In the genomic region with DNA sequence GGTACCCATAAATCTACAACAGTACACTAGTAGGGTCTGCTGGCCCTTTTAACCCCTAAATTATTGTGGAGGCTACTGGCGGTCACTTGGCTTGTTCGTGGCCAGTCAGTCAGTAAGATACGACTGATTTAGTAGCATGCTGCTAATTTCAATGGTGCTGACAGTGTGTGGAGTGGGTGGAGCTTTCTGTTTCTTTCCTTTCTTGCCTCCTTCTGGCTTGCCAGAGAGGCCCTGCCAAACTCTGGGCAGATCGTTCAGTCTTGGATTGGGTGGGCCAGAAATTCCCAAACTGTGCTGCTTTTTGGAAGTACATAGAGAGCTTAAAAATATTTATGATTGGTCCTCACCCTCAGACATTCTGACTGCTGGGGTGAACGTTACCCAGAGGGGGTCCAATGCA, we compare ENCODE assay signal across 9 mouse cellular contexts. TPM values are rescaled to one million over a fixed set of nuclear protein-coding genes. Genes with fewer than 3 reads are reported as not detected.
DNase-seq lines count a peak whose midpoint lies in the region; ATAC-seq and TF ChIP-seq lines count a peak whose summit lies in the region.
"Had no signal": no experiment of that assay in that cellular context is flagged by ENCODE, and none has a peak within 500 bp of the region (broad histone marks: within the 10 kb centered on the region; RNA-seq: fewer than 3 reads in every experiment).

No protein-coding gene starts in this region.

- H3K4me2 ChIP-seq in heart, embryonic 14.5 days (ENCODE audit: low read length), result peak overlapping the region; percentile 53
- peak overlapping the region; percentile 53 for H3K4me2 ChIP-seq in liver, embryonic 14.5 days (ENCODE audit: low read depth)

- intact Hi-C loops in heart, adult 2 months (cut with DNase I), result no loop called here

- no peak for TF ChIP-seq POLR2A in heart, adult 2 months (IDR thresholded peaks at IDR 0.05; ENCODE audit: insufficient read depth, low read depth, low read length)

- H3K36me3 ChIP-seq in heart, adult 2 months (ENCODE audit: control insufficient read depth, insufficient read depth, low read length), result peaks cover 3% of the 10 kb centered on the region
- peaks cover 8% of the 10 kb centered on the region; the same call in 1 of the 2 replicates for H3K36me3 ChIP-seq in heart, embryonic 14.5 days (ENCODE audit: control insufficient read depth, insufficient read depth, low read length)
- H3K36me3 ChIP-seq in liver, embryonic 14.5 days (replicated peaks; ENCODE audit: control insufficient read depth, insufficient read depth, low read depth), result no peaks in the 10 kb centered on the region

- peak overlapping the region; percentile 94 for H3K27ac ChIP-seq in heart, adult 2 months
- peak overlapping the region in 1 of 2 experiments; percentile 37; a peak in 1 of 4 replicates for H3K27ac ChIP-seq in heart, embryonic 14.5 days (replicated peaks in 1 of 2; ENCODE audit: control insufficient read depth in 1 of 2, insufficient read depth in 1 of 2, low read depth in 2 of 2, low read length in 2 of 2)
- H3K27ac ChIP-seq in liver, embryonic 14.5 days, result no peak overlapping the region; the same call in 1 of the 2 replicates

- H3K9ac ChIP-seq in heart, adult 2 months (ENCODE audit: low read depth, low read length), result peak overlapping the region; percentile 60
- peak overlapping the region; percentile 72 for H3K9ac ChIP-seq in heart, embryonic 14.5 days (ENCODE audit: low read length)
- peak overlapping the region; percentile 3; the same call in 1 of the 2 replicates for H3K9ac ChIP-seq in liver, embryonic 14.5 days (replicated peaks)

- H3K27me3 ChIP-seq in heart, adult 2 months (ENCODE audit: control insufficient read depth, insufficient read depth, low read length), result no peaks in the 10 kb centered on the region
- H3K27me3 ChIP-seq in heart, embryonic 14.5 days (ENCODE audit: control insufficient read depth, insufficient read depth, low read length), result peaks cover 49% of the 10 kb centered on the region
- H3K27me3 ChIP-seq in liver, embryonic 14.5 days (ENCODE audit: control insufficient read depth, insufficient read depth, low read length), result peaks cover 20% of the 10 kb centered on the region

- no peak for TF ChIP-seq EP300 in heart, adult 2 months (IDR thresholded peaks at IDR 0.05; ENCODE audit: insufficient read depth, low read depth, low read length)
- TF ChIP-seq EP300 in liver, embryonic 14.5 days (IDR thresholded peaks at IDR 0.05; ENCODE audit: low read depth), result no peak

- no peak for DNase-seq in heart, adult 2 months
- DNase-seq in heart, adult 9 months (ENCODE audit: low spot score in 2 of 2), result no peak
- peak; percentile 20 for DNase-seq in adipocyte (ENCODE audit: low spot score)
- no peak for DNase-seq in liver, embryonic 14.5 days (ENCODE audit: low read depth in 3 of 3, low spot score in 3 of 3)
- DNase-seq in right cerebral cortex, postnatal 36 days (ENCODE audit: low spot score in 2 of 2), result no peak
- no peak for DNase-seq in adrenal gland, postnatal 25 days
- no peak for DNase-seq in kidney, adult 9 months

- no peak for TF ChIP-seq CTCF in heart, adult 2 months (IDR thresholded peaks at IDR 0.05)
- no peak for TF ChIP-seq CTCF in liver, embryonic 14.5 days (IDR thresholded peaks at IDR 0.05; ENCODE audit: low read depth)

- H3K9me3 ChIP-seq in heart, embryonic 14.5 days (ENCODE audit: control insufficient read depth, low read length), result no peaks in the 10 kb centered on the region
- H3K9me3 ChIP-seq in liver, embryonic 14.5 days (ENCODE audit: control insufficient read depth, low read length), result no peaks in the 10 kb centered on the region

- peak overlapping the region; percentile 57 for H3K4me3 ChIP-seq in heart, adult 2 months
- H3K4me3 ChIP-seq in heart, embryonic 14.5 days (ENCODE audit: control insufficient read depth in 1 of 2, insufficient read depth in 1 of 2, low read depth in 1 of 2, low read length in 2 of 2), result peak overlapping the region; percentile 20 to 45; a peak in 3 of 4 replicates
- 0 out of 4 replicates have a peak overlapping the region, but pooled peaks of 1 of the 2 experiments have one; percentile 21 for H3K4me3 ChIP-seq in liver, embryonic 14.5 days (ENCODE audit: insufficient read depth in 1 of 2, low read depth in 2 of 2, low read length in 2 of 2)

- H3K79me2 ChIP-seq in heart, adult 2 months (replicated peaks; ENCODE audit: control insufficient read depth, insufficient read depth, low read length), result no peaks in the 10 kb centered on the region

- no peak for ATAC-seq in heart, embryonic 14.5 days (ENCODE audit: insufficient number of reproducible peaks, insufficient read depth, low FRiP score, low read depth)
- ATAC-seq in liver, embryonic 14.5 days (ENCODE audit: insufficient read depth), result no peak

- 23% methylated on average over 5 of the region's 5 CpGs for WGBS in heart, adult 2 months
- 23% methylated on average over 5 of the region's 5 CpGs for WGBS in heart, embryonic 14.5 days
- 45% methylated on average over 5 of the region's 5 CpGs for WGBS in liver, embryonic 14.5 days (ENCODE audit: insufficient replicate concordance)

- peaks cover 7% of the 10 kb centered on the region for H3K4me1 ChIP-seq in heart, adult 2 months (ENCODE audit: control insufficient read depth, insufficient read depth, low read length)
- H3K4me1 ChIP-seq in heart, embryonic 14.5 days (ENCODE audit: control insufficient read depth in 2 of 2, insufficient read depth in 2 of 2, low read length in 2 of 2), result peaks cover 18 to 31% of the 10 kb centered on the region in 2 experiments
- H3K4me1 ChIP-seq in liver, embryonic 14.5 days (replicated peaks; ENCODE audit: control insufficient read depth in 2 of 2, insufficient read depth in 2 of 2, low read length in 1 of 2), result peaks cover 41 to 44% of the 10 kb centered on the region in 2 experiments

RNA-seq across cellular contexts. Expression of a gene that starts 2.5 kb away (rescaled TPM):
- 10 to 100 TPM in 1 of 2 experiments, 1 to 10 TPM in 1; 9.1 to 13.7 TPM for total RNA-seq in heart, adult 2 months (2021)
- polyA plus RNA-seq in heart, adult 2 months (2012; rRNA removed), result 18.9 and 21.0 TPM in 2 replicates
- 18.7 and 22.4 TPM in 2 replicates for polyA plus RNA-seq in heart, embryonic 14.5 days (2014; fragmentation: Nextera tagmentation; extraction: Ambion mirVana)
- polyA plus RNA-seq in liver, embryonic 14.5 days (2012; rRNA removed), result 1.0 TPM in 2 replicates
- polyA plus RNA-seq in liver, embryonic 14.5 days (2014; fragmentation: Nextera tagmentation; extraction: Ambion mirVana), result 1.0 and 2.5 TPM in 2 replicates
- 12.2 and 20.5 TPM in 2 replicates for total RNA-seq in adrenal gland, postnatal 25 days (2021)
- total RNA-seq: megakaryocyte progenitor cell, adult 5-6 weeks had no signal

RNA-seq across cellular contexts. Expression of a gene that starts 6.3 kb away (rescaled TPM):
- total RNA-seq in heart, adult 2 months (2021), result 1 to 10 TPM; 2.2 to 2.8 TPM
- polyA plus RNA-seq in heart, adult 2 months (2012; rRNA removed), result 4.0 and 7.4 TPM in 2 replicates
- 4.9 and 6.4 TPM in 2 replicates for polyA plus RNA-seq in heart, embryonic 14.5 days (2014; fragmentation: Nextera tagmentation; extraction: Ambion mirVana)
- polyA plus RNA-seq in liver, embryonic 14.5 days (2012; rRNA removed), result 2.9 and 3.2 TPM in 2 replicates
- 3.8 and 4.4 TPM in 2 replicates for polyA plus RNA-seq in liver, embryonic 14.5 days (2014; fragmentation: Nextera tagmentation; extraction: Ambion mirVana)
- total RNA-seq in adrenal gland, postnatal 25 days (2021), result 3.7 and 4.9 TPM in 2 replicates

RNA-seq across cellular contexts. Expression of a gene that starts 10.6 kb away (rescaled TPM):
- total RNA-seq in heart, adult 2 months (2021), result 10 to 100 TPM; 30.7 to 34.5 TPM
- polyA plus RNA-seq in heart, adult 2 months (2012; rRNA removed), result 38.9 and 48.1 TPM in 2 replicates
- 139 and 143 TPM in 2 replicates for polyA plus RNA-seq in heart, embryonic 14.5 days (2014; fragmentation: Nextera tagmentation; extraction: Ambion mirVana)
- polyA plus RNA-seq in liver, embryonic 14.5 days (2012; rRNA removed), result 53.3 and 56.1 TPM in 2 replicates
- polyA plus RNA-seq in liver, embryonic 14.5 days (2014; fragmentation: Nextera tagmentation; extraction: Ambion mirVana), result 78.4 and 79.8 TPM in 2 replicates
- total RNA-seq in adrenal gland, postnatal 25 days (2021), result 45.8 and 59.1 TPM in 2 replicates

RNA-seq across cellular contexts. Expression of a gene that starts 12.5 kb away (rescaled TPM):
- 1 to 10 TPM; 2.0 to 3.4 TPM for total RNA-seq in heart, adult 2 months (2021)
- polyA plus RNA-seq in heart, adult 2 months (2012; rRNA removed), result 5.0 and 5.5 TPM in 2 replicates
- 10.1 and 12.2 TPM in 2 replicates for polyA plus RNA-seq in heart, embryonic 14.5 days (2014; fragmentation: Nextera tagmentation; extraction: Ambion mirVana)
- 4.5 and 4.8 TPM in 2 replicates for polyA plus RNA-seq in liver, embryonic 14.5 days (2012; rRNA removed)
- 4.2 and 4.4 TPM in 2 replicates for polyA plus RNA-seq in liver, embryonic 14.5 days (2014; fragmentation: Nextera tagmentation; extraction: Ambion mirVana)
- 7.1 and 7.2 TPM in 2 replicates for total RNA-seq in adrenal gland, postnatal 25 days (2021)

RNA-seq across cellular contexts. Expression of a gene that starts 12.5 kb away (rescaled TPM):
- 100 to 1,000 TPM in 1 of 2 experiments, 10 to 100 TPM in 1; 95.4 to 103 TPM for total RNA-seq in heart, adult 2 months (2021)
- polyA plus RNA-seq in heart, adult 2 months (2012; rRNA removed), result 130 and 166 TPM in 2 replicates
- polyA plus RNA-seq in heart, embryonic 14.5 days (2014; fragmentation: Nextera tagmentation; extraction: Ambion mirVana), result 219 and 240 TPM in 2 replicates
- 29.9 and 41.0 TPM in 2 replicates for polyA plus RNA-seq in liver, embryonic 14.5 days (2012; rRNA removed)
- 124 and 143 TPM in 2 replicates for polyA plus RNA-seq in liver, embryonic 14.5 days (2014; fragmentation: Nextera tagmentation; extraction: Ambion mirVana)
- 271 and 305 TPM in 2 replicates for total RNA-seq in adrenal gland, postnatal 25 days (2021)

Comparison
In these comparisons a context has a peak if more than half of its experiments do, and no peak if none do; other contexts are left out.
1. H3K9ac ChIP-seq: peak in every context shown above with its lines; median percentile 72 in heart, embryonic 14.5 days; 60 in heart, adult 2 months; 3 in liver, embryonic 14.5 days.